Mouse (Mus musculus) hindbrain, embryonic 11.5 days (tissue): Measurements from ENCODE around the gene Surf6. TPM values are rescaled to one million over a fixed set of nuclear protein-coding genes. Genes with fewer than 3 reads are reported as not detected.

Source experiments
- ATAC-seq: fragments of 200-750 bp; cut with Nextera tagmentation; 2 replicates; pipeline ENCODE4 v1.8.0; 2017; ENCODE audit warnings: mild to moderate bottlenecking, moderate TSS enrichment, moderate library complexity; ENCODE audit not compliant: low FRiP score
- DNase-seq: peaks from one replicate; pipeline ENCODE4 v3.0.0-alpha.2; 2015; ENCODE audit warnings: low spot score
- H3K27ac ChIP-seq: fragments of 300-500 bp; sonication (generic); 2 replicates; pipeline ENCODE4 v1.5.1; 2014; ENCODE audit warnings: mild to moderate bottlenecking, low read depth, low read length
- H3K27me3 ChIP-seq: fragments of 300-500 bp; sonication (generic); 2 replicates; pipeline ENCODE4 v1.6.1; 2014; ENCODE audit warnings: mild to moderate bottlenecking, low read length, moderate library complexity, mixed read lengths; ENCODE audit not compliant: control insufficient read depth, insufficient read depth
- H3K36me3 ChIP-seq: fragments of 300-500 bp; sonication (generic); 2 replicates; pipeline ENCODE4 v1.6.1; 2014; ENCODE audit warnings: mild to moderate bottlenecking, low read length, moderate library complexity, mixed read lengths; ENCODE audit not compliant: control insufficient read depth, insufficient read depth
- H3K4me1 ChIP-seq: fragments of 300-500 bp; sonication (generic); replicated peaks from 2 replicates; pipeline ENCODE4 v1.6.1; 2014; ENCODE audit warnings: low read length, mixed read lengths; ENCODE audit not compliant: control insufficient read depth, insufficient read depth
- H3K4me2 ChIP-seq: fragments of 300-500 bp; sonication (generic); replicated peaks from 2 replicates; pipeline ENCODE4 v1.6.1; 2014; ENCODE audit warnings: mild to moderate bottlenecking, low read depth, low read length
- H3K4me3 ChIP-seq: fragments of 300-500 bp; sonication (generic); 2 replicates; pipeline ENCODE4 v1.5.1; 2014; ENCODE audit warnings: low read depth, low read length
- H3K9ac ChIP-seq: fragments of 300-500 bp; sonication (generic); 2 replicates; pipeline ENCODE4 v1.6.1; 2014; ENCODE audit warnings: low read depth, low read length
- H3K9me3 ChIP-seq: fragments of 300-500 bp; sonication (generic); 2 replicates; pipeline ENCODE4 v1.6.1; 2016; ENCODE audit warnings: low read length; ENCODE audit not compliant: control insufficient read depth
- WGBS: fragments of 180-500 bp; shearing (Covaris S2); extraction: QIAGEN DNeasy Blood & Tissue Kit; methylation state at CpG from one replicate; pipeline ENCODE4 v1.1.7; 2014; 5-methylcytosine and 5-hydroxymethylcytosine counted together
- polyA plus RNA-seq: library from polyadenylated mRNA; unstranded; fragments of >200 nt; fragmentation: Nextera tagmentation; extraction: Ambion mirVana; gene quantifications from 2 replicates; pipeline ENCODE4 v1.2.1, GENCODE M21; 2014

Surf6 gene
- polyA plus RNA-seq, result 16.7 and 18.4 TPM in 2 replicates

- Histone ChIP-seq H3K4me2 (peak within 1 kb of the TSS; percentile 59), H3K4me3 (peak within 1 kb of the TSS; percentile 85), H3K9me3 (no peaks in the 10 kb centered on the region), H3K9ac (peak within 1 kb of the TSS; percentile 78), H3K27me3 (no peaks in the 10 kb centered on the region), H3K4me1 (peaks cover 8% of the 10 kb centered on the region; the same call in 1 of the 2 replicates), H3K27ac (peak within 1 kb of the TSS; percentile 86), H3K36me3 (peaks cover 11% of the 10 kb centered on the region; the same call in 1 of the 2 replicates)
- ATAC-seq, result peak; percentile 95
- WGBS, result under 1% methylated on average over 41 of the region's 41 CpGs
- DNase-seq, result peak; percentile 94
Measured at GRCm38 (mm10) chr2:26902467-26903220, at the start of gene Surf6. Surf6 (minus strand) TSS chr2:26902879.

- peaks cover 7% of the 10 kb centered on the region for H3K36me3 ChIP-seq
- no peaks in the 10 kb centered on the region for H3K27me3 ChIP-seq
- no peak overlapping the region for H3K4me3 ChIP-seq
- DNase-seq (no peak), ATAC-seq (no peak)
- no peak overlapping the region for H3K9ac ChIP-seq
- no peaks in the 10 kb centered on the region for H3K4me1 ChIP-seq
- no peak overlapping the region for H3K4me2 ChIP-seq
- WGBS, result 99% methylated on average over 4 of the region's 4 CpGs
- no peaks in the 10 kb centered on the region for H3K9me3 ChIP-seq
- H3K27ac ChIP-seq, result no peak overlapping the region
Measured at GRCm38 (mm10) chr2:26952193-26952592, 49.5 kb upstream of the Surf6 start.

- H3K27me3 ChIP-seq, result no peaks in the 10 kb centered on the region
- peaks cover 4% of the 10 kb centered on the region for H3K36me3 ChIP-seq
- ATAC-seq (no peak), DNase-seq (no peak)
- no peak overlapping the region for H3K4me3 ChIP-seq
- H3K4me1 ChIP-seq, result no peaks in the 10 kb centered on the region
- 88% methylated on average over 8 of the region's 8 CpGs for WGBS
- no peak overlapping the region for H3K4me2 ChIP-seq
- H3K27ac ChIP-seq, result no peak overlapping the region
- no peaks in the 10 kb centered on the region for H3K9me3 ChIP-seq
- no peak overlapping the region for H3K9ac ChIP-seq
Measured at GRCm38 (mm10) chr2:26951346-26951905, 48.7 kb upstream of the Surf6 start.

GRCm38 (mm10) chr2:26950411-26950810, 47.7 kb upstream of the Surf6 start:
- DNase-seq (no peak), ATAC-seq (no peak)
- H3K4me1 ChIP-seq, result no peaks in the 10 kb centered on the region
- H3K36me3 ChIP-seq, result peaks cover 2% of the 10 kb centered on the region
- H3K9ac ChIP-seq, result no peak overlapping the region
- 94% methylated on average over 2 of the region's 2 CpGs for WGBS
- no peaks in the 10 kb centered on the region for H3K27me3 ChIP-seq
- no peaks in the 10 kb centered on the region for H3K9me3 ChIP-seq
- H3K4me3 ChIP-seq, result no peak overlapping the region
- H3K4me2 ChIP-seq, result no peak overlapping the region
- H3K27ac ChIP-seq, result no peak overlapping the region

- Histone ChIP-seq H3K27ac (no peak overlapping the region), H3K9ac (no peak overlapping the region), H3K36me3 (no peaks in the 10 kb centered on the region), H3K4me1 (no peaks in the 10 kb centered on the region), H3K4me3 (no peak overlapping the region), H3K27me3 (no peaks in the 10 kb centered on the region), H3K9me3 (no peaks in the 10 kb centered on the region), H3K4me2 (no peak overlapping the region)
- ATAC-seq (no peak), DNase-seq (no peak)
- WGBS, result 84% methylated on average over 3 of the region's 3 CpGs
Measured at GRCm38 (mm10) chr2:26943253-26943652, 40.6 kb upstream of the Surf6 start.

GRCm38 (mm10) chr2:26941539-26941938, 38.9 kb upstream of the Surf6 start:
- DNase-seq, result no peak
- Histone ChIP-seq H3K27me3 (no peaks in the 10 kb centered on the region), H3K36me3 (no peaks in the 10 kb centered on the region), H3K9ac (no peak overlapping the region), H3K27ac (no peak overlapping the region), H3K9me3 (no peaks in the 10 kb centered on the region), H3K4me1 (no peaks in the 10 kb centered on the region), H3K4me2 (no peak overlapping the region), H3K4me3 (no peak overlapping the region)
- WGBS, result 45% methylated on average over 5 of the region's 5 CpGs
- no peak for ATAC-seq

GRCm38 (mm10) chr2:26936425-26936824, 33.7 kb upstream of the Surf6 start:
- ATAC-seq (no peak), DNase-seq (no peak)
- no peaks in the 10 kb centered on the region for H3K36me3 ChIP-seq
- H3K27me3 ChIP-seq, result no peaks in the 10 kb centered on the region
- no peaks in the 10 kb centered on the region for H3K9me3 ChIP-seq
- H3K4me2 ChIP-seq, result no peak overlapping the region
- H3K27ac ChIP-seq, result no peak overlapping the region
- 62% methylated on average over 1 of the region's 1 CpGs for WGBS
- H3K4me1 ChIP-seq, result no peaks in the 10 kb centered on the region
- no peak overlapping the region for H3K9ac ChIP-seq
- no peak overlapping the region for H3K4me3 ChIP-seq

GRCm38 (mm10) chr2:26935286-26935685, 32.6 kb upstream of the Surf6 start:
- H3K4me3 ChIP-seq, result no peak overlapping the region
- DNase-seq (no peak), ATAC-seq (no peak)
- no peak overlapping the region for H3K27ac ChIP-seq
- no peak overlapping the region for H3K4me2 ChIP-seq
- no peaks in the 10 kb centered on the region for H3K27me3 ChIP-seq
- H3K9ac ChIP-seq, result no peak overlapping the region
- H3K36me3 ChIP-seq, result no peaks in the 10 kb centered on the region
- 93% methylated on average over 2 of the region's 2 CpGs for WGBS
- no peaks in the 10 kb centered on the region for H3K9me3 ChIP-seq
- H3K4me1 ChIP-seq, result no peaks in the 10 kb centered on the region
